Mouse (Mus musculus): Measurements from ENCODE around the gene Trabd2b. TPM values are rescaled to one million over a fixed set of nuclear protein-coding genes. Genes with fewer than 3 reads are reported as not detected.

Gene Trabd2b
- total RNA-seq, 2 experiments from 2014 or later: 1.3 to 2.2 TPM

- DNase-seq: no peak
Measured at GRCm38 (mm10) chr4:114442661-114443060, 36.1 kb downstream of the Trabd2b start.

- no peak for DNase-seq
Measured at GRCm38 (mm10) chr4:114448393-114449052, 42.0 kb downstream of the Trabd2b start.

- DNase-seq: no peak
Measured at GRCm38 (mm10) chr4:114453101-114453500, 46.6 kb downstream of the Trabd2b start.

- no peak for DNase-seq
Measured at GRCm38 (mm10) chr4:114454016-114454415, 47.5 kb downstream of the Trabd2b start.

GRCm38 (mm10) chr4:114454495-114455186, 48.1 kb downstream of the Trabd2b start:
- peak in 1 of 2 experiments; percentile 8 for DNase-seq

- no peak for DNase-seq
Measured at GRCm38 (mm10) chr4:114457111-114457510, 50.6 kb downstream of the Trabd2b start.

GRCm38 (mm10) chr4:114459591-114459990, 53.1 kb downstream of the Trabd2b start:
- DNase-seq: peak; percentile 9 to 20

- DNase-seq: no peak
Measured at GRCm38 (mm10) chr4:114460401-114460800, 53.9 kb downstream of the Trabd2b start.

GRCm38 (mm10) chr4:114461093-114461492, 54.6 kb downstream of the Trabd2b start:
- no peak for DNase-seq

- peak; percentile 49 to 64 for DNase-seq
Measured at GRCm38 (mm10) chr4:114465641-114466040, 59.1 kb downstream of the Trabd2b start.

GRCm38 (mm10) chr4:114467371-114468094, 61.0 kb downstream of the Trabd2b start:
- peak; percentile 43 to 52 for DNase-seq

- DNase-seq: no peak
Measured at GRCm38 (mm10) chr4:114468095-114468429, 61.5 kb downstream of the Trabd2b start.

- no peak for DNase-seq
Measured at GRCm38 (mm10) chr4:114469881-114470280, 63.4 kb downstream of the Trabd2b start.

- DNase-seq: peak; percentile 27 to 49
Measured at GRCm38 (mm10) chr4:114472143-114472542, 65.6 kb downstream of the Trabd2b start.

GRCm38 (mm10) chr4:114476316-114476715, 69.8 kb downstream of the Trabd2b start:
- no peak for DNase-seq

GRCm38 (mm10) chr4:114477082-114477771, 70.7 kb downstream of the Trabd2b start:
- DNase-seq: no peak

GRCm38 (mm10) chr4:114481518-114481917, 75.0 kb downstream of the Trabd2b start:
- no peak for DNase-seq

- no peak for DNase-seq
Measured at GRCm38 (mm10) chr4:114484173-114484572, 77.6 kb downstream of the Trabd2b start.

- DNase-seq: no peak
Measured at GRCm38 (mm10) chr4:114485996-114486395, 79.5 kb downstream of the Trabd2b start.

GRCm38 (mm10) chr4:114486885-114487531, 80.5 kb downstream of the Trabd2b start:
- no peak for DNase-seq

GRCm38 (mm10) chr4:114487701-114488100, 81.2 kb downstream of the Trabd2b start:
- no peak for DNase-seq

- DNase-seq: no peak
Measured at GRCm38 (mm10) chr4:114492157-114492556, 85.6 kb downstream of the Trabd2b start.

All from adrenal gland, postnatal 36 days (tissue).